Mouse (Mus musculus): Measurements from ENCODE around the gene Lhx2.

The Lhx2 gene

DNA sequence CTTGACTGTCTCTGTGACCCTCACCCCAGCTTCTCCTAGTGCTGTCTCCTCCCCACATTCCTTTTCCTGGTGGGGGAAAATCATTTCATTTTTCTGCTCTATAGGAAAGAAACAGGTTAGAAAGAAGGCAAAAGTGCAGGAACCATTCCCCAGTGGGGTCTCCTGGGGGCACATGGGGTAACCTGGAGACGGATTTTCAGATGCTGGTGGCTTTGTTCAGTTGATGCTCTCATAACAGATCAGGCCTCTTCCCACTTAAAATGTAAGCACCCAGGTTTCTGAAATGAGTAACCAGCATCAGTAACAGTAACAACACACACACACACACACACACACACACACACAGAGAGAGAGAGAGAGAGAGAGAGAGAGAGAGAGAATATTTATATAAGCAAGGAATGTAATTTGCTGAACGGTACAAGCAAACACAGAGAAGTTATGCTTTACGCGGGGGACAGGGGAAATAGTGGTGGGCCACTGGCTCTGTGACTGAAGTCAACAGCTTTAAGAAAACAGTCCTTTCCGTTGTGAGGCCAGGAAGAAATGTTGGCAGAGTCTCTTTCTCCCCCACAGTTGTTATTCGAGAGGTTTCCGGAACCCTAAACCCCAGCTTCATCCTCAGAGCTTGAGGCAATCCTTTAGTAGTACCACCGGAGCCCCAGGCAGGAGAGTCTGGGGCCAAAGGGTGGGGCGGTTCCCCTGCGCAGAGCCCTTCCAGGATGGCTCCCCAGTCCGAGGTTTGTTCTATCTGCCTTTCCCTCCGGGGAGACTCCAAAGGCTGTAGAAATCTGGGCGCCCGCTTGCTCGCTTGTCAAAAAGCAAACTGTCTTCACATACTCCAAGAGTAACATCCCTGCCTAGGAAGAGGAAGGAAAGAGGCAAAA lies 8.0 kb downstream of the Lhx2 start:
- peak; percentile 36 for DNase-seq (ENCODE audit: low read depth, low spot score)

DNA sequence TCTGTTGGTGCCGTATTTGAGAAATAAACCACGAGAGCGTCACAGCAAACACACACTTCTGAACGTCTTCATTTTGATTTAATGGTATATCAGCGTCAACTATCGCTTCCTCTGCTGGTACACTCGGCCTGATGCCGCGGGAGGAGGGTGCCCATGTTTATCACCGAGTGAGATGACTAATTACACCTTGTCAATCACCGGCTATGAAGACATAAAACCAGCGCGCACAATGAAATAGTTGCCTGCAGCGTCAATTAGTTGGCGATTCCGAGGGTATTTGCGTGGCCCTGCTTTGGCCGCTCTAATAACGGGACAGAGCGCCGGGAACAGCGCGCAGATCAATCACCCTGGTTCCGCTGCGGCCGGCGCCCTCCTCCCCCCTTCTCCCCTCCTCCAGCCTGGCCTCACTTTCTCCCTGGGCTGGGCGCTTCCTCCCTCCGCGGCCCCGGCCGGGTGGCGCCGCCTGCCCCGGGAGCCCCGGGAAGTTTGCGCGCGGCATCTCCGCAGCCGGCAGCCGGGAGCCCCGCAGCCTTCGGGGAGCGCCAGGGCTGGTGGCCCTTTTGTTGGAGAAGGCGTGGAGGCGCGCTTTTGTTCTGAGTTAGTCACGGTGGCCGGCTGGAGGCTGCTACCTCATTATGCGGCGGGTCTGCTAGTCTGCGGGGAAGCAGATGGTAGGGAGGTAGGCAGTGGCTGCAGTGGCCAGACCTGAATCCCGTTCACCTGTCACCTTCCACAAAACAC lies 8.9 kb downstream of the Lhx2 start:
- DNase-seq (ENCODE audit: low read depth, low spot score) = peak; percentile 64

DNA sequence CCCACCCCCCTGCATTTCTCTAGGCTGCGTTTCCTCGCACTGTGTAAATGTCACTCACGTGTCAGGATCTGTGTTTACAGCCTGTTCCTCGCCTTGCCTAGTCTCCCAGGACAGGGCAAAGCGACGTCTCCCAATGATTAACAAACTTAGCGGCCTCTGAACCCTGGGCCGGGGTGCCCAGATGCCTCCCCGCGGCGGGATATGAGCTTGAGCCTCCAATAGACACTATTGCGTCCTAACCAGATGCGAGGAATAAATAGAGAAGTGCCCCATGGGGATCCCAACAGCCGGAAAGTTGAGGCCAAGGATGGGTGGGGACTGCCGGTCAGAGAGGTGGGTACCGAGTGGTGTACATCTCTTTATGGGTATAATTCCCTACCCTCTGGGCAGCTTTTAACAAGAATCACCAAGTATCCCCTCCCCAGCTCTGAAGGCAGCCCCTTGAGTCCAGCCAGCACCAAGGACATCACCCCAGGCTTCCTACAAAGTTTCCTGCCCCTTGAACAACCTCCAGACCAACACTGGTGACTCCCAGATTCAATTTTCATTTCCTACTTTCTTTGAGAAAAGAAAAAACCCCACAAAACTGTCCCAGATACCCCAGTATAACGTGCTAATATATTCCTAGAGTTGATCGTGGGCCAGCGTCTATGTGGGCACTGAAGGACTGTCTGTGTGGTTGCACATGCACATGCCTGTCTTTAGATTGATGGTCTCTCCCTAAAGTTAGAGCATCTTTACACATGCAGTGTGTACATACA lies 9.8 kb downstream of the Lhx2 start:
- no peak for DNase-seq (ENCODE audit: low read depth, low spot score)

DNA sequence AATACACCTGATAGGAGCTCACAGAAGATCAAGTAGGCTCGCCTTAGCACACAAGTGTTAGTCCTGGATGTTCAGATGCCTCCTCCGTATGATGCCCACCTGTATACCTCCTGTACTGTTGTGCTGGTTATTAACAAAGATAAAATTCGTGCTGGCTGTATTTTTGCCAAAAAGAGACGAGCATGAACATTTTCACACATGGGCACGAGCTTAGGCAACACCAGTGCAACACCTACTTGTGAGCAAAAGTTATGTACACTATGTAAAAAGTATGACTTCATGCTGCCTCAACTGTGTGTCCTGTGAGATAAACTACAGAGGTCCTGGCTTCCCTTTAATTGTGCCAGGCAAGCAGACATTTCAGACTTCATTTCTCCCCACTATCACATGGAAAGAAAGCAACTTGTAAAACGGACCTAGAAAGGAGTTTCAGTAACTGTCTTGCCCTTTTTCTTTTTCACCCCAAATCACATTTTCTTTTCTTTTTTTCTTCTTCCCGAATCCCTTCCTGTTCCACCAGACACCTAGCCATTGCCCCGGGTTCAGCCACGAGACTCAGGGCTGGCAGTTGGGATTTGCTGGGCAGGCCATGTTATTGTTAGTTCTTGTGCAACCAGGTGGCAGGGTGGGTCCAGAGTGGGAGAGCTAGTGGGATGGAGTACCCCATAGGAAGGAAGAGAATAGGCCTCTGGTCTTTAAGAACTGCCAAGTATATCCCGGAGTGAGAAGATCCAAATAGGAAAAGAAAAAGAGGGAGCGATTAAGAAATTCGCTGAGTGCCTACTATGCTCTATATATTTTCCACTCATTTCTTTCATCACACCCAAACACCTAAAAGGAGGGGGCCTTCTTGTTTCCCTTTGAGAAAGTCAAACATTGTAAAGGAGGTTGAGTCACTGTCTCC lies 10.6 kb downstream of the Lhx2 start:
- DNase-seq (ENCODE audit: low read depth, low spot score) = no peak

DNA sequence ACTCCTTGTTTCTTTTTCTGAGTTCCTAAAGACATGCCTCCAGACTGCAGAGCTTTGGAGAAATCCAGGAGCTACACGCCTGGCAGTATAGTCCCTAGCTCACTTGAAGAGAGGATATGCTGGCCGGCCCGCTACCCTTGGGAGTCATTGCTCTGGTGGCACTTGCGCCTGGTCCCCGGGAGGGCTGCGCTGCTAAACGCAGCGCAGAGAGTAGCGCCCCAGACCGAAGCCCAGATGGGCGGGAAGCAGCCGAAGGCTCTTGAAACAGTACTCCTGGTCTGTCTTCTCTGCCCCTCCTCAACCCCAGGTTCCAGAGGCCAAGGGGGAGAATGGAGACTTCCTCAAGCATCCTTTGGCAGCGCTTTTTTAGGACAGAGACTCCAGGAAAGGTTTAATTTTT lies 11.3 kb downstream of the Lhx2 start:
- peak; percentile 57 for DNase-seq (ENCODE audit: low read depth, low spot score)

DNA sequence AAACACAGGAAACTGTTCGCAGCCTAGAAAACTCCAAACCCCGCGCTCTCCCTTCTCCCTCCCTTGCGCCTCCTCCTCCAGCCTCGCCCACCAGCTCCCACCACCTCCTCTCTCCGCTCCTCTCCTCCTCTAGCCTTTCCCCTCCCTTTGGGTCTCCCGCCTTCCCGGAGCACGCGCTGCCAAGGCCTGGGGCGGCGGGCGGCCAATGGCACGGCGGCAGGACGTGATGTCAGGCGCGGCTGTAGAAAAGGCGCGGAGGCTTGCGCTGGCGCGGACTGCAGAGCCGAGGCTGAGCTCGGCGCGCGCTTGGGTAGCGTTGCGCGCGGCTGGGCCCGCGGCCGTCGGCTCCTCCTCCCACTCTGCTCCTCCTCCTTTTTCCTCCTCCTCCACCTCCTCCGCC lies 11.7 kb downstream of the Lhx2 start:
- peak; percentile 94 for DNase-seq (ENCODE audit: low read depth, low spot score)

DNA sequence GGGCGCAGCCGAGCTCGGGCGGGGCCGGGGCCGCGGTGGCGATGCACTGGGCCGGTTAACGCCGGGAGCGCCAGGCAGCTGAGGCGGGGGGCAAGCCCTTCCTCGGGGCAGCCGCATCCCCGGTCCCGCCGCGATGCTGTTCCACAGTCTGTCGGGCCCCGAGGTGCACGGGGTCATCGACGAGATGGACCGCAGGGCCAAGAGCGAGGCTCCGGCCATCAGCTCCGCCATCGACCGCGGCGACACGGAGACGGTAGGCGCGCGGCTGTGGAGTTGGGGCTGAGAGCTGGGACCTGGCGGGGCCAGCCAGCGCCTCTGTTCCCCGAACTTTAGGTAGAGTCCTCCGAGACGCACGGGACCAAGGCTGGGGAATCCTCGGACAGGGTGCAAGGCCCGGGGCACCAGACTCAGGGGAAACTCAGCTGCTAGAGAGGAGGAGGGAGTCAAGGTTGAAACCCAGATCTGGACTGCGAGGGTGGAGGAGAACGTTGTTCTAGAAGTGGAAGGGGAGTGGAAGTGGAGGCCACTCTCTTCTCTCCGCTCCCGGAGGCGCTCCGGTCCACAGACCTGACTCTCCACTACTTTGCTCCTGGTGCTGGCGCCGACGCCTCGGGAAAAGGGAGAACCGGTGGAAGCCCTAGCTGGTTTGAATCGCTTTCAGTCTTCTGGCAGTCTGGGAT lies 12.7 kb downstream of the Lhx2 start:
- peak; percentile 66 for DNase-seq (ENCODE audit: low read depth, low spot score)

DNA sequence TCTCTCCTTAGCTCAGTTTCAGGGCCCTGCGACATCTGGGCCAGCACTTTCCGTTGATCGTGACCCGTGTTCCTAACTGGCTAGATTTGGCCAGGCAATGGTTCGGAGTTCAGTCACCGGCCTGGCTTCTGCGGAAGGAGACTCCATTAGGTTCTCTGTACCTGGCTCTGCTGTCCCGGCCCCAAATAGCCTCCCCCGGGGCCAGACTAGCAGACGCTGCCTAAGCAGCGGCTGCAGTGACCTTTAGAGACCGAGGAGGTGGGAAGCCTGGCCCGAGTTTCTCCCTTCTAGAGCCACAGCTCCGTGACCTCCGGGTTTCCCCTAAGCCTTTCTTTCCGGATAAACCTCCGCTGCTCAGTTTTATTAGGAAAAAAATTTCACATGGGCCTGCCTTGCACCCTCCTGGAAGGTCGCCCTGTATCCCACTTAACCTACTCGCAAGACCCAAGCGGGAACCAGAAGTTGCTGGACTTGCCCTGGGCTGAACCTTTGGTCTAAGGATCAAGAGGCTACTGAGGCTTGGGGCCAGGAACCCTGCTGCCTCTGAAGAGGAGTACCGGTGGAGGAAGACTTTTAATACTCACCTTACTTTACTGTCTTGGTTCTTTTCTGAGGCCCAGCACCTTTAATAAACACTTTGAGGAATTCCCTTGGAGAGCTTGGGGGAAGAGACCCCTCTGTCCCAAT lies 13.4 kb downstream of the Lhx2 start:
- DNase-seq (ENCODE audit: low read depth, low spot score) = no peak

DNA sequence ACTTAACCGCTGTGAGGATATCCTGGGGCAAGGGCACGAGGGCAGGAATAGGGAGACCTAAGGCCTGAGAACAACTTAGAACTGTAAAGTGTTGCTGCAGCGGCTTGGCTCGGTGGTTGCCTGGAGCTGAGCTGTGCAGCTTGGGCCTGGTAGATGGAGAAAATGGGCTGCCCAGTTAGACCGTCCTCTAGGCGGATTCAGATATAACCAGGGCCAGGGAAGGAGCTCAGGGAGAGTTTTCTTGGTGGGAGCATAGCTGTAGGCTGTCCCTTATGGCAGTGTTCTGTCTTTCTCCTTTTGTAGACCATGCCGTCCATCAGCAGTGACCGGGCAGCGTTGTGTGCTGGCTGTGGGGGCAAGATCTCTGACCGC lies 13.9 kb downstream of the Lhx2 start:
- DNase-seq (ENCODE audit: low read depth, low spot score) = no peak

DNA sequence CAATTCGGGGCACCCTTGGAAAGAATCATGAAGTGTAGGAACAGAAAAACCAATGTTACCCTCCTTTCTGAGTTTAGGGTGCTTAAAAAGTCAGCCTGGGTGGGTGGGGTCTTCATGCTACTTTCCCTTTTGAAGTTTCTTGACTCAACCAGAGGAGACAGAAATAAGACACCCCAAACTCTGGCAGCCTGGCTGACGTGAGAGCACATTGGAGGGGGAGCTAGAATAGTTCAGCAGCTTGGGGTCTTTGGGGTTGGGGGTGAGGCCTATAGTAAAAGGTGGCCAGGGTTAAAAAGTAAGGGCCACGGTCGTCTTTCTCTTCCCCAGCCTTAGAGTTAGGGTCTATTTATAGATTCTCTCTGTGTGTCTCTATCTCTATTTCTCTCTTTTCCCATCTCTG lies 14.6 kb downstream of the Lhx2 start:
- no peak for DNase-seq (ENCODE audit: low read depth, low spot score)

DNA sequence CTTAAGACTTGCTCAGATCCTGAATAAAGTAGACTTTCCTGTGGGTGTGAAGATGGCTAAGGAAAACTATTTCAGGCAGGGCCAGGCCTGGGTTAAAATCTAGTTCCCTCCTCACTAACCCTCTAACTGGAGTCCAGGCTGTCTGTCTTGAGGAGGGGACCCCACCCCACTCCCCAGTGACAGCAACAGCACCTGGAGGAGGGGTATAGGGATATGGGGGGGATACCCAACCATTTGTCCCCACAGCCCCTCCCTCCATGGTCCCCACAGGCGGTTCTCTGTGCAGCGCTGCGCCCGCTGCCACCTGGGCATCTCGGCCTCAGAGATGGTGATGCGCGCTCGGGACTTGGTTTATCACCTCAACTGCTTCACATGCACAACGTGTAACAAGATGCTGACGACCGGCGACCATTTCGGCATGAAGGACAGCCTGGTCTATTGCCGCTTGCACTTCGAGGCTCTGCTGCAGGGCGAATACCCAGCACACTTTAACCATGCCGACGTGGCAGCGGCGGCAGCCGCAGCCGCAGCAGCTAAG lies 15.2 kb downstream of the Lhx2 start:
- no peak for DNase-seq (ENCODE audit: low read depth, low spot score)

DNA sequence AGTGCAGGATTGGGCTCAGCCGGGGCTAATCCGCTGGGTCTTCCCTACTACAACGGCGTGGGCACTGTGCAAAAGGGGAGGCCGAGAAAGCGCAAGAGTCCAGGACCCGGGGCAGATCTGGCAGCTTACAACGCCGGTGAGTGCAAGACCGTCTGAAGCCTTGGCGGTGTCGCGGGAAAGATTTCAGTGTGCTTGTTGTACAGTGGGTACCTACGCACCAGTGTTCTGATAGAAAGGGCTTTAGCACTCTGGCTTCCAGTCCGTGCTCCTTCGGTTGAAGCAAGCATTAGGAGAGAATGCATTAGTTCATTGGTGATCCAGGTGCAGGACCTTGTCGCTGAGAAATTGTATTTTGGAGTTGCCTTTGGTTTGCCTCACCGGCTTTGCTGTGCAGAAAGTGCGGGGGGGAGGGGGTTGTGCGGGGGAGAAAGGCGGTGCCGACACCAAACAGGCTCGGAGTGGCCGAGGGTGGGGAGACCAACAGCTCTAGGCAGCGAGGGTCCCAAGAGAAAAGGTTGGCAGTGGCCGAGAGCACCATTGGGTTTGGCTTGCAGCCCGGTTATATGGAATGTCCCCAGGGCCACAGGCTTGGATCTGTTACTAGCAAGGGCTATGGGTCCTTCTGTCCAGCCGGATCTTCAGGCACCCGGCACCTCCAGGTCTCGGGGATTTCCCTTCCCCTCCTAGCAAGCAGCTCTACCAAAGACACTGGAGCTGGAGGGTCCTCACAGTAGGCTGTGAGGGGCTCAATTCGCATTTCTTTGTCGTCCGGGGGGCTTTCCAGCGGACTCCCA lies 15.8 kb downstream of the Lhx2 start:
- peak; percentile 66 for DNase-seq (ENCODE audit: low read depth, low spot score)

DNA sequence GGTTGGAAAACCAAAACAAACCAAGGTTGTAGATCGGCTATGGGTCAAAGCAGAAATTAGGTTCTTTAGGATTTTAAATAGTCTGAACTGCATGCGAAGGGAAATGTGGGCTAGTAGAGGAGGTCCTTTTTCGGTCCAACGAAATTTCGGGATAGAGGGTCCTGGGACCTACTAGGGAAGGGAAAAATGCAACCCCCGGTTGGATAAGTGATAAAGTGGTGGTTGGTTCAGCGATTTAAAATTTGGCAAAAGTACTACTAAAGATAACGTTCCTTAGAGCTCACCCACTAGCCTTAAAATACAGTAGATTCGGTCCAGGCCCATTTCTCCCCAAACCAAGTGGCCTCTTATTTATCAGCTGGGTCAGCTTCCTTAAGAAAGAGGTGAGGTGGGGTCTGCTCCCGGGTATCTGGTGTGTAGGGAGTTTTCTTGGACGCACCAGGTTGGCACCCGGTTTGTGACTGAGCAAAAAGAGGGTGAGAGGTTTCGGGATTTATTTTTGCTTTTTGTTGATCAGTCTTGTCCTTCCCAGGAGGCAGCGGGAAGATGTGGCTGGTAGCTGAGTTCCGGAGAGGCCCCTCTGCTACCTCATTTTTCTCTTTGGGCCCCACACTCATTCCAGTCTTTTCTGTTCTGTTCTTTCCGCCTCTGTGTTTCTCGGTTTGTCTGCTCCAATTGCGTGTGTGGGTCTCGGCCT lies 16.8 kb downstream of the Lhx2 start:
- no peak for DNase-seq (ENCODE audit: low read depth, low spot score)

DNA sequence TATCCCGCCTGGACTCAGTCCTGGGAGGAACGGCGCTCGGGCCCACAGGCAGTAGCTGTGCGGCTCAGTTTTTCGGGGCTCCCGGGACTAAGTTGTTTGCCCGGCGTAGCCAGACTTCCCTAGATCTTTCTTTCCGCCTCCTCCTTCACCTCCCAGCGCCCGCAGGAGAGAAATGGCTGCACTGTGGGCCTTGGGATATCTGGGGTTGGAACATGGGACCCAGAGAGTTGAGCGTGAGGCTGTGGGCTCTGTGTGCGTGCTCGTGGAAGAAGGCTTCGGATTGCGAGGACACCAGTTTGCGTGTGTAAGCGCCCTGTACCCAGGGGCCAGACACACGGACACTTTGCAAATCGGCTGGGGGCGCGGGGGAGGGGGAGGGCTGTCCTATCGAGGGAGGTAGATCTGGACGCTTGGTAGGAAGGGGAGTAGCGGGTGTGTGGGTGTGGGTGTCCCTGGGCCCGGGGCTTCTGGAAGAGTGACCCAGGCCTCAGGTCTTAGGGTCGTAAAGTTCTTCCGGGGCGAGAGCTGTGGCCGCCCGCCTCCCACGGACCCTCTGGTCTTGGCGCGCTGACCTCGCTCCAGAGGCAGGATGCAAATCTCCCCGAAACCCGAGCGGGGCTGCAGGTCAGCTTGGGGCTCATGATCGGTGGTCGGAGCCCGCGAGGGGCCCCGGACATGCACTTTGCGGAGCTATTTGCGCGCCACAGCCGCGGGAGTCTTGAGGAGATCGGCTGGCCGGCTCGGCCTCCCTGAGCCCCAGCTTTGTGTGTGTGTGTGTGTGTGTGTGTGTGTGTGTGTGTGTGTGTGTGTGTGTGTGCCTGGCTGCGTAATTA lies 17.6 kb downstream of the Lhx2 start:
- DNase-seq (ENCODE audit: low read depth, low spot score) = peak; percentile 42

DNA sequence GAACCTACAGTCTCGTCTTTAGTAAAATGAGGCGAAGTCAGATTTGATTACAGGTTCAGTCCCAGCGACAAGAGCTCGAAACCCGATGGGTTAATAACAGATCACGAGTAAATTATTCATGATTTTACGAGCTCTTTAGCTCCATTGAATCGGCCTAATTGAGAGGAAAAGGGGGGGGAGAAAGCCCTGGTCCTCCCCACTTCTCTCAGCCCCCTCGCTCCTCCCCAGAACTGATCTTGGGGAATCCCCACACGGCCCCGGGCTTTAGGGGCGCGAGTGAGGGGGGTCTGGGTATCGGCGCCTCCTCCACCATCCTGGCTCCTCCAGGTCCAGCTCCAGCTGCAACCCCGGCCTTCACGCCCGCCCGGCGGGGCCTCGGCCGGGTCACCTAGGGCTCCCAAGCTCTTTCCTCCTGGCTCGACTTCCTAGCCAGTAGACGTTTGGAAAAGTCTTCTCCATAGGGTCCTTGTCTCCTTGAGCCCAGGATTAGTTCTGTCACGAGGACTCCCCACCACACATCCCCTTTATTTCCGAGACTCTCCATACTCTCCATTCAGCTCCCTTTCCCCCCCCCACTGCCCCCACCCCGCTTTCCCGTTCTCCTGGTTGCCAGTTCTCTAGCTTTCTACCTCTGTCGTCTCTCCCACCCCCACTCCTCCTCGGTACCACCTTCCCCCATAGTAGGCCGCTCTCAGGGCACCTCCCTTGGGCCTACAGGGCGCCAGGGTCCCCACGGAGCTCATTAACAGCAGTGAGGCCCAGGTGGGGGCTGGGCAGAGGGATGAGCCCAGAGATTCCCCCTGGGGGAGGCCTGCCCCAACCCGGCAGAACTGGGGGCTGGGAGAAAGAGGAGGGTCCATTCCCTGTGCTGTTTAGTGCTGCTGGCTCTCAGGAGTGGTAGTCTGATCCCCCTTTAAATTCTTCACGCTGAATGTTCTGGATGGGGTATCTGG lies 18.5 kb downstream of the Lhx2 start:
- DNase-seq (ENCODE audit: low read depth, low spot score) = no peak

DNA sequence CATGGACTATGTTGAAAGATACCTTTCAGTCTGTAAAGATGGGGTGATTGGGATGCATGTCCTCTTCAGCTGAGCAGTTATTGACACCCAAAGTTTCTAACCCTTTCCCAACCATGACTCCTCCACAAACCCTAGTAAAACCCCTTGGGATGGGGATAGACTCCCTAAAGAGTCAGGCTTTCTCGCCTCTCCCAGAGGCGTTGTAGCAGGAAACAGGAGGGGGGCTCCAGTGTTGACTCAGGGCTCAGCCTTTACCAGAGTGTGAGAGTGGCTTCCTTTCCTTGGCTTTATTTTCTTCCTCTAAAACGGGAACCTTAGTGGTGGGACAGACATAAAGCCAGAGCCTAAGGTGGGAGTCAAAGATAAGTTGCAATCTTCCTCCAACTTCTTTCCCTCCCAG lies 19.5 kb downstream of the Lhx2 start:
- DNase-seq (ENCODE audit: low read depth, low spot score) = no peak

Measured in ZHBTc4 (cell line).